Mouse (Mus musculus) forebrain, postnatal 0 days (tissue): Measurements from ENCODE around the gene Rngtt. TPM values are rescaled to one million over a fixed set of nuclear protein-coding genes. Genes with fewer than 3 reads are reported as not detected.

Source experiments
- ATAC-seq: fragments of 200-750 bp; cut with Nextera tagmentation; 2 replicates; pipeline ENCODE4 v1.8.0; 2017; ENCODE audit warnings: mild to moderate bottlenecking, moderate library complexity
- DNase-seq: peaks from one replicate; pipeline ENCODE4 v3.0.0-alpha.2; 2015
- H3K27ac ChIP-seq: fragments of 300-500 bp; sonication (generic); 2 replicates; pipeline ENCODE4 v1.5.1; 2014; ENCODE audit warnings: low read depth, mild to moderate bottlenecking, antibody characterized with exemption, low read length, moderate library complexity, mixed read lengths
- H3K27me3 ChIP-seq: fragments of 300-500 bp; sonication (generic); 2 replicates; pipeline ENCODE4 v1.6.1; 2014; ENCODE audit warnings: mild to moderate bottlenecking, low read length, mixed read lengths; ENCODE audit not compliant: insufficient read depth
- H3K36me3 ChIP-seq: fragments of 300-500 bp; sonication (generic); 2 replicates; pipeline ENCODE4 v1.6.1; 2014; ENCODE audit warnings: mild to moderate bottlenecking, moderate library complexity; ENCODE audit not compliant: insufficient read depth
- H3K4me1 ChIP-seq: fragments of 300-500 bp; sonication (generic); 2 replicates; pipeline ENCODE4 v1.6.1; 2014; ENCODE audit warnings: antibody characterized with exemption; ENCODE audit not compliant: insufficient read depth
- H3K4me2 ChIP-seq: fragments of 300-500 bp; sonication (generic); 2 replicates; pipeline ENCODE4 v1.6.1; 2014; ENCODE audit warnings: low read depth, mild to moderate bottlenecking, moderate library complexity
- H3K4me3 ChIP-seq: fragments of 300-500 bp; sonication (generic); 2 replicates; pipeline ENCODE4 v1.5.1; 2014; ENCODE audit warnings: low read depth, low read length, mixed read lengths
- H3K9ac ChIP-seq: fragments of 300-500 bp; sonication (generic); 2 replicates; pipeline ENCODE4 v1.6.1; 2014; ENCODE audit warnings: mild to moderate bottlenecking
- H3K9me3 ChIP-seq: fragments of 300-500 bp; sonication (generic); 2 replicates; pipeline ENCODE4 v1.6.1; 2016; ENCODE audit warnings: low read length
- CTCF ChIP-seq: sonication (generic); IDR thresholded peaks from 2 replicates; pipeline ENCODE4 v1.5.1; 2016; ENCODE audit warnings: antibody characterized with exemption, control low read depth, low read depth
- WGBS: fragments of 180-500 bp; shearing (Covaris S2); extraction: QIAGEN DNeasy Blood & Tissue Kit; methylation state at CpG from one replicate; pipeline ENCODE4 v1.1.7; 2014; 5-methylcytosine and 5-hydroxymethylcytosine counted together
- polyA plus RNA-seq: library from polyadenylated mRNA; unstranded; fragments of >200 nt; fragmentation: Nextera tagmentation; extraction: Ambion mirVana; gene quantifications from 2 replicates; pipeline ENCODE4 v1.2.1, GENCODE M21; 2015
- total RNA-seq: library from RNA; depleted of rRNA; stranded (reverse); fragments of >200 nt; gene quantifications from 2 replicates; pipeline ENCODE4 v1.2.3, GENCODE M21; 2014

The Rngtt gene
- total and polyA plus RNA-seq, 2 experiments from 2014 or later, result 16.1 to 22.5 TPM

DNA sequence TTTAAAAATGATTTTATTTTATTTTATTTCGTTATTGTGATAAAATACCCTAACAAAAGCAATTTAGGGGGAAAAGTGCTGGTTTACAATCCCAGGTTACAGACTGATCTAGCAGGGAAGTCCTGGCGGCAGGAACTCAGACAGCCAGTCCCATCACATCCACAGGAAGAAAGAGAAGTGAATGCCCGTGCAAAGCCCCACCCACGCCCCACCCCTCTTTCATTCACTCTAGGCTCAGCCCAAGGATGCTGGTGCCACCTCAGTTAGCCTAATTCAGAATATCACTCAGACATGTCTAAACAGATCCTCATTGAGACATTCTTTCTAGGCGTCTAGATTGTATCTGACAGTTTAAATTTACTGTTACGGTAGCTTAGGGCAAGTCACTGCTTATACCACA, 64.8 kb downstream of the Rngtt start:
- H3K4me2 ChIP-seq, result no peak overlapping the region
- no peaks in the 10 kb centered on the region for H3K4me1 ChIP-seq
- H3K9me3 ChIP-seq, result no peaks in the 10 kb centered on the region
- DNase-seq, result no peak
- H3K9ac ChIP-seq, result no peak overlapping the region
- no peak for TF ChIP-seq CTCF
- H3K36me3 ChIP-seq, result peaks cover 3% of the 10 kb centered on the region; the same call in 1 of the 2 replicates
- H3K4me3 ChIP-seq, result no peak overlapping the region
- 65% methylated on average over 6 of the region's 6 CpGs for WGBS
- H3K27me3 ChIP-seq, result no peaks in the 10 kb centered on the region
- no peak overlapping the region for H3K27ac ChIP-seq
- no peak for ATAC-seq

DNA sequence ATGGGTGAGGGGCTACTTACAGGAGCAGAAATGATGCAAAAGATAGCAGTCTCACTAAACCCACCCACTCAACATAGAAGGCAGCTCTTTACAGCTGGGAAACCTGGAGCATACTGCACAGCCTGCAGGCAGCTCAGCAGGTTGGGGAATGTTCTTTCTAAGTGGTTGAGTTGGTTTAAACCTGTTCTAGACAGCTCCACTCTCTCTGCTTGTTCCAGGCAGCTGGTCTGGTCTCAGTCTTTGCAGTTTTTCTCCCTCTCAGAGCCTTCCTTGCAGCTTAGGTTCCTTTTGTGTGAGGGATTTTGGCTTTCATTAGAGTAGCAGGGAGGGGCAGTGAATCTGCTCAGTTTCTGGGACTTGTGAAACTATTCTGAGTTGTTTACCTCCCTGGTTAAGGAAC, 67.5 kb downstream of the Rngtt start:
- ATAC-seq, result no peak
- Histone ChIP-seq H3K27me3 (no peaks in the 10 kb centered on the region), H3K4me1 (no peaks in the 10 kb centered on the region), H3K36me3 (peaks cover 3% of the 10 kb centered on the region; the same call in 1 of the 2 replicates), H3K9me3 (no peaks in the 10 kb centered on the region), H3K4me2 (no peak overlapping the region), H3K27ac (no peak overlapping the region), H3K4me3 (no peak overlapping the region), H3K9ac (no peak overlapping the region)
- no peak for DNase-seq
- no peak for TF ChIP-seq CTCF

DNA sequence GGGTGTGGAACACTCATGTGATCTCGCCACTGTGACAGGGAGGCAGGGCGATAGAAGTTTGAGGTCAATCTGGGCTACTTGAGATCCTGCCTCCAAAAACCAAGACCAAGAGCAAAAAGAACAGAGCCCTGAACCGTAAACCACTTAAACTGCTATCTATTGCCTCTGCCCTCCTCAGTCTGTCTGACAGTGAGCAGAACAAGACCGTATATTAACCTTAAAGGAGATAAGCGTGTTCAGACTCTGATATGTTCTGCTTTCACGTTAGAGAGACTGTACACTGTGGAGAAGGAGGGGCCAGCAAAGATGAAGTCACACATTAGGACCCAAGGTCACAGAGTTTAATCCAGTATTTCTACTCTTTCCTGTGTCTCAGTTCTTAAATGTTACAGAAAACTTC, 68.8 kb downstream of the Rngtt start:
- H3K27me3 ChIP-seq, result no peaks in the 10 kb centered on the region
- 93% methylated on average over 6 of the region's 6 CpGs for WGBS
- H3K36me3 ChIP-seq, result peaks cover 3% of the 10 kb centered on the region; the same call in 1 of the 2 replicates
- no peak for TF ChIP-seq CTCF
- no peak overlapping the region for H3K27ac ChIP-seq
- H3K9me3 ChIP-seq, result no peaks in the 10 kb centered on the region
- no peaks in the 10 kb centered on the region for H3K4me1 ChIP-seq
- no peak overlapping the region for H3K9ac ChIP-seq
- H3K4me2 ChIP-seq, result no peak overlapping the region
- H3K4me3 ChIP-seq, result no peak overlapping the region
- DNase-seq (no peak), ATAC-seq (no peak)

DNA sequence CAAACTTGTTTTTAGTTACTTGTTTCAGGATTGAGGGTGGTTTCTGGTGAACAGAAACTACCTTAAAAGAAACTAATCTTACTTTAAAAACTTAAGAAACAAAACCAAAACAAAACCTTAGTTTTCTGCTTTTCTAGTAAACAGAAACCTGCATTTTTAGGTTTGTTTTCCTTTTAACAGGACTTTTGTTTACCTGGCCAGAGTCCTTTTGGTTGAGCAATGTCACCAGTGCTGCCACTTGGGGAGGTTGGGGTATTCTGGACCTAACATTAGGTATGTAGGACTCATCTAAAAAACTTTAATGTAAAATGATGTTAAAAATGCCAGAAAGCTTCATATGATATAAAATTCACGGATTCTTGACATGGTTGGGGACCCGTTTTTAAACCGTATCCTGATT, 78.8 kb downstream of the Rngtt start:
- Histone ChIP-seq H3K4me2 (no peak overlapping the region), H3K4me1 (no peaks in the 10 kb centered on the region), H3K9ac (no peak overlapping the region), H3K36me3 (peaks cover 4% of the 10 kb centered on the region; the same call in 1 of the 2 replicates), H3K27me3 (no peaks in the 10 kb centered on the region), H3K9me3 (no peaks in the 10 kb centered on the region), H3K4me3 (no peak overlapping the region), H3K27ac (no peak overlapping the region)
- ATAC-seq (no peak), DNase-seq (no peak)
- WGBS, result 94% methylated on average over 3 of the region's 3 CpGs
- TF ChIP-seq CTCF, result no peak

DNA sequence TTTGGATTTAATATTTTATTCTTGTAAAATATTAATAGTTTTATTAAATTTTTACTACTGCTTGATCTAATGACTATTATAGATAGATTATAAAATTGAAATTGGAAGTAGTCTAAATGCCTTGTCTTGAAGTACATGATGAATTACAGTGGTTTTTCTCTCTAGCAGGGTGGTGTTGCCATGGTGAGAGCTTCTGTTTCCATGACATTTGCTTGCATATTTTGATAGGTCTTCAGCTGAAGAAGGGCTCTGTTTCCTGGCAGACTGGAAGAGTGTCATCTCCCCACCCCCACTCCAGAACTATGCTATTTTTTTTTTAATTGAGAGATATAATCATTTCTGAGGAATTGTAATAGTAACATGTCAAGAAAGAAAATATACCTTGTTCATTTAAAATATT, 80.5 kb downstream of the Rngtt start:
- Histone ChIP-seq H3K9me3 (no peaks in the 10 kb centered on the region), H3K4me3 (no peak overlapping the region), H3K4me1 (no peaks in the 10 kb centered on the region), H3K27ac (no peak overlapping the region), H3K36me3 (peaks cover 4% of the 10 kb centered on the region; the same call in 1 of the 2 replicates), H3K4me2 (no peak overlapping the region), H3K9ac (no peak overlapping the region), H3K27me3 (no peaks in the 10 kb centered on the region)
- peak; percentile 76 for DNase-seq
- ATAC-seq, result peak; percentile 96
- no peak for TF ChIP-seq CTCF

DNA sequence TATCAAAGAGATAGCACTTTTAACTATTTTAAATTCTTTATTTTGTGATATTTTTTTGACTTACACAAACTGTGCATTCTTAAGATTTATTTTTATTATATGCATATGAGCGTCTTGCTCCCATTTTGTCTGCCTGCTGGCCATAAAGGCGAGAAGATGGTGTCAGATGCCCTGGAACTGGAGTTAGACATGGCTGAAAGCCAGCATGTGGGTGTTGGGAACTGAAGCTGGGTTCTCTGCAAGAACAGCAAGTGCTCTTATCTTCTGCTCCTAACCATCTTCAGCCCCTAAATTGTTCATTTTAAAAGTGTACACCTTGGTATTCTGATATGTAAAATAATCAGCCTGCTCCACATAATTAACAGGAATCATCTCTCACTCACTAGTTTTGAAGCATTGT, 83.3 kb downstream of the Rngtt start:
- Histone ChIP-seq H3K27ac (no peak overlapping the region), H3K4me1 (no peaks in the 10 kb centered on the region), H3K27me3 (no peaks in the 10 kb centered on the region), H3K36me3 (no peaks in the 10 kb centered on the region), H3K9ac (no peak overlapping the region), H3K9me3 (no peaks in the 10 kb centered on the region), H3K4me2 (no peak overlapping the region), H3K4me3 (no peak overlapping the region)
- 75% methylated on average over 2 of the region's 2 CpGs for WGBS
- DNase-seq (no peak), ATAC-seq (no peak)
- TF ChIP-seq CTCF, result no peak

DNA sequence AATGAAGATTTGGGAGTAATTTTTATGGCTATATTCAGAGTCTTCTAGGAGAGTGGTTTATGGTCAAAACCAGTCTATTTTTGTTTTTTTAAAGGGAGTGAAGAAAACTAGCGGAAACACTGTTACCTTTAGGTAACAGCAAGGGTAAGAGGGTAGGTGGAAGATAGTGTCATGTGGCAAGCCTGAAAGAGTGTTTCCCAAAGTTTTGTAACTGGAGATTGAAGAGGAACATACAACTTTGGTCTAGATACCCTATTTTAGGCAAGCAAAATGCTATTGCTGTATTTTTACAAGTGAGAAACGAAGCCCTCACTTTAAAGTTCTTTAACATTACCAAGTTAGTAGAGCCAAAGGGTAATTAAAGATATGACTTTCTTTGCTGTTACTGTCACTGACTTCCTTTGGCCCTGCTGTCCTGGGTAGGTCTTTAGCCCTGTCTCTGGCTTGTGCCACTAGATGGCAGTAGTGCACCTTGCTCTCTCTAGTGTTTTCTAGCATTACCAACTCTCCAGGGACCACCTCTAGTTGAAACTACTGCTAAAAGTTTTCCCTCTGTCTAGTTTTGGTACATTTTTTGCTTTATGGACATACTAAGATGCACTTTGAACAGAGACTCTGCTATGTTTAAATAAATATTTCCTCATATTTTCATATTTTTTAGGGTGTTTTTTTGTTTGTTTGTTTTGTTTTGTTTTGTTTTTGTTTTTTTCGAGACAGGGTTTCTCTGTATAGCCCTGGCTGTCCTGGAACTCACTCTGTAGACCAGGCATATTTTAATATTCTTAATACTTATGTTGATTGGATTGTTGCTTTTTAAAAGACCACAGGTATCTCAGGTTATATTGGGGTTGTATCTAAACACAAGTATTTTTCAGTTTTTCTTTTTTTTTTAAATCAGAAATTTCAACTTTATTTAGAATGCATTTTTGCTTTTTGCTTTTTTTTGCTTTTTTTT, 86.4 kb downstream of the Rngtt start:
- H3K9ac ChIP-seq, result no peak overlapping the region
- no peak overlapping the region for H3K4me2 ChIP-seq
- H3K36me3 ChIP-seq, result no peaks in the 10 kb centered on the region
- ATAC-seq (peak; percentile 93), DNase-seq (peak; percentile 92)
- no peaks in the 10 kb centered on the region for H3K9me3 ChIP-seq
- H3K27ac ChIP-seq, result no peak overlapping the region
- 50% methylated on average over 3 of the region's 3 CpGs for WGBS
- H3K27me3 ChIP-seq, result no peaks in the 10 kb centered on the region
- H3K4me1 ChIP-seq, result no peaks in the 10 kb centered on the region
- peak; percentile 98 for TF ChIP-seq CTCF
- H3K4me3 ChIP-seq, result no peak overlapping the region
